Mouse (Mus musculus): Measurements from ENCODE around the gene Arsg.

- TF ChIP-seq ZC3H11A (IDR thresholded peaks at IDR 0.05; ENCODE audit: borderline replicate concordance, low read depth, low read length): no peak
- no peak for TF ChIP-seq CHD2 (IDR thresholded peaks at IDR 0.05; ENCODE audit: low read depth, low read length)
- no peak for TF ChIP-seq HCFC1 (IDR thresholded peaks at IDR 0.05; ENCODE audit: borderline replicate concordance, insufficient read depth, low read length)
Measured at GRCm38 (mm10) chr11:109608976-109609625, 135.9 kb downstream of the Arsg start.

Measured in ES-E14 (cell line).